Comparison of ENCODE assay signal across 25 mouse cellular contexts in genomic region chr7:90144971-90145370, GRCm38 (mm10). TPM values are rescaled to one million over a fixed set of nuclear protein-coding genes. Genes with fewer than 3 reads are reported as not detected.
DNase-seq lines count a peak whose midpoint lies in the region; ATAC-seq and TF ChIP-seq lines count a peak whose summit lies in the region.
"Had no signal": no experiment of that assay in that cellular context is flagged by ENCODE, and none has a peak within 500 bp of the region (broad histone marks: within the 10 kb centered on the region; RNA-seq: fewer than 3 reads in every experiment).

No protein-coding gene starts in this region.

- no peaks in the 10 kb centered on the region for H3K9me3 ChIP-seq in kidney, embryonic 15.5 days (replicated peaks)
- H3K9me3 ChIP-seq in MEL (replicated peaks; ENCODE audit: insufficient read depth, low read length) = no peaks in the 10 kb centered on the region
- H3K9me3 ChIP-seq in liver, embryonic 15.5 days (replicated peaks) = no peaks in the 10 kb centered on the region
- H3K9me3 ChIP-seq: embryonic facial prominence, embryonic 13.5 days; forebrain, embryonic 13.5 days; limb, embryonic 10.5 days; limb, embryonic 15.5 days; lung, embryonic 15.5 days; midbrain, embryonic 10.5 days; midbrain, embryonic 15.5 days had no signal

- TF ChIP-seq POLR2A in MEL (IDR thresholded peaks at IDR 0.05; ENCODE audit: control insufficient read depth in 1 of 2, insufficient read depth in 1 of 2, low read depth in 1 of 2, low read length in 2 of 2, poor library complexity in 1 of 2) = no peak

- H3K4me1 ChIP-seq in kidney, embryonic 15.5 days = peaks cover 53% of the 10 kb centered on the region
- peaks cover 14 to 44% of the 10 kb centered on the region in 2 experiments for H3K4me1 ChIP-seq in MEL (ENCODE audit: control insufficient read depth in 1 of 2, insufficient read depth in 2 of 2, low read length in 2 of 2)
- peaks cover 75% of the 10 kb centered on the region for H3K4me1 ChIP-seq in liver, embryonic 15.5 days (replicated peaks)

- H3K79me2 ChIP-seq in MEL (ENCODE audit: control insufficient read depth, insufficient read depth, low read length, poor library complexity) = peaks cover 48% of the 10 kb centered on the region

- H3K4me2 ChIP-seq in kidney, embryonic 15.5 days = no peak overlapping the region; the same call in 1 of the 2 replicates
- peak overlapping the region; percentile 62 for H3K4me2 ChIP-seq in liver, embryonic 15.5 days
- H3K4me2 ChIP-seq: embryonic facial prominence, embryonic 13.5 days; forebrain, embryonic 13.5 days; hindbrain, embryonic 14.5 days; limb, embryonic 15.5 days; lung, embryonic 15.5 days; midbrain, embryonic 15.5 days had no signal

- peak; percentile 61 to 63; a peak in 3 of 4 replicates for TF ChIP-seq EP300 in MEL (IDR thresholded peaks at IDR 0.05; ENCODE audit: low read depth in 1 of 2, low read length in 2 of 2)

- ATAC-seq in kidney, embryonic 15.5 days (replicated peaks; ENCODE audit: low FRiP score) = no peak
- no peak for ATAC-seq in liver, embryonic 15.5 days (ENCODE audit: insufficient read depth)
- ATAC-seq: forebrain, embryonic 13.5 days; intestine, postnatal 0 days; midbrain, embryonic 15.5 days had no signal

- H3K27ac ChIP-seq in gastrocnemius, adult 2 months = peak overlapping the region; percentile 88
- H3K27ac ChIP-seq in kidney, embryonic 15.5 days = peak overlapping the region; percentile 54; the same call in 1 of the 2 replicates
- H3K27ac ChIP-seq in MEL (ENCODE audit: control insufficient read depth, low read depth, low read length) = peak overlapping the region; percentile 22; the same call in 1 of the 2 replicates
- H3K27ac ChIP-seq in liver, embryonic 15.5 days (replicated peaks) = peak overlapping the region; percentile 94
- H3K27ac ChIP-seq: embryonic facial prominence, embryonic 13.5 days; forebrain, embryonic 13.5 days; hindbrain, embryonic 14.5 days; limb, embryonic 10.5 days; limb, embryonic 15.5 days; midbrain, embryonic 10.5 days; midbrain, embryonic 15.5 days had no signal

- intact Hi-C loops in gastrocnemius, adult 2 months (cut with DNase I) = loop anchor here (10.0 kb wide), 1 partner anchor 120 kb away; the partner anchor contains the start of gene Ccdc83

- TF ChIP-seq CTCF in gastrocnemius, adult 2 months (IDR thresholded peaks at IDR 0.05) = no peak
- TF ChIP-seq CTCF in MEL (IDR thresholded peaks at IDR 0.05 in 2 of 3, conservative IDR thresholded peaks at IDR 0.05 in 1 of 3; ENCODE audit: control insufficient read depth in 1 of 3, insufficient read depth in 1 of 3, low read depth in 2 of 3, low read length in 3 of 3, poor library complexity in 1 of 3, severe bottlenecking in 1 of 3) = no peak

- no peaks in the 10 kb centered on the region for H3K36me3 ChIP-seq in kidney, embryonic 15.5 days
- H3K36me3 ChIP-seq in MEL (ENCODE audit: control insufficient read depth in 1 of 2, insufficient read depth in 2 of 2, low read length in 2 of 2) = peaks cover 0 to 51% of the 10 kb centered on the region in 2 experiments; a peak in 2 of 4 replicates
- H3K36me3 ChIP-seq in liver, embryonic 15.5 days (replicated peaks) = peaks cover 2% of the 10 kb centered on the region
- H3K36me3 ChIP-seq: embryonic facial prominence, embryonic 13.5 days; limb, embryonic 10.5 days; limb, embryonic 15.5 days; lung, embryonic 15.5 days; midbrain, embryonic 10.5 days; midbrain, embryonic 15.5 days had no signal

- no peaks in the 10 kb centered on the region for H3K27me3 ChIP-seq in kidney, embryonic 15.5 days
- no peaks in the 10 kb centered on the region for H3K27me3 ChIP-seq in MEL (ENCODE audit: control insufficient read depth in 1 of 2, insufficient read depth in 2 of 2, low read length in 2 of 2)
- H3K27me3 ChIP-seq in liver, embryonic 15.5 days = no peaks in the 10 kb centered on the region
- H3K27me3 ChIP-seq: embryonic facial prominence, embryonic 13.5 days; forebrain, embryonic 13.5 days; limb, embryonic 15.5 days; lung, embryonic 15.5 days; midbrain, embryonic 15.5 days had no signal

- TF ChIP-seq RAD21 in MEL (IDR thresholded peaks at IDR 0.05; ENCODE audit: low read depth, low read length) = no peak

- peak overlapping the region; percentile 52; the same call in 1 of the 2 replicates for H3K4me3 ChIP-seq in gastrocnemius, adult 2 months
- no peak overlapping the region for H3K4me3 ChIP-seq in kidney, embryonic 15.5 days (replicated peaks)
- H3K4me3 ChIP-seq in MEL (ENCODE audit: control insufficient read depth in 1 of 2, insufficient read depth in 1 of 2, low read depth in 2 of 2, low read length in 2 of 2) = peak overlapping the region in 1 of 2 experiments; percentile 13; a peak in 1 of 4 replicates
- H3K4me3 ChIP-seq in liver, embryonic 15.5 days (replicated peaks) = peak overlapping the region; percentile 22; the same call in 1 of the 2 replicates
- H3K4me3 ChIP-seq: embryonic facial prominence, embryonic 13.5 days; forebrain, embryonic 13.5 days; limb, embryonic 10.5 days; limb, embryonic 15.5 days; lung, embryonic 15.5 days; midbrain, embryonic 10.5 days; midbrain, embryonic 15.5 days had no signal

- H3K9ac ChIP-seq in kidney, embryonic 15.5 days = no peak overlapping the region
- peak overlapping the region; percentile 25 for H3K9ac ChIP-seq in MEL (ENCODE audit: control insufficient read depth, low read depth, low read length, poor library complexity, severe bottlenecking)
- peak overlapping the region; percentile 48; the same call in 1 of the 2 replicates for H3K9ac ChIP-seq in liver, embryonic 15.5 days
- H3K9ac ChIP-seq: embryonic facial prominence, embryonic 13.5 days; forebrain, embryonic 13.5 days; hindbrain, embryonic 14.5 days; limb, embryonic 15.5 days; lung, embryonic 15.5 days; midbrain, embryonic 15.5 days had no signal

- WGBS in kidney, embryonic 15.5 days = 46% methylated on average over 2 of the region's 2 CpGs
- WGBS in liver, embryonic 15.5 days (ENCODE audit: insufficient replicate concordance) = 9% methylated on average over 2 of the region's 2 CpGs

- no peak for DNase-seq in gastrocnemius, adult 2 months
- no peak for DNase-seq in gastrocnemius, postnatal 4 days (ENCODE audit: low spot score in 2 of 2)
- DNase-seq in kidney, adult 18-20 months = no peak
- DNase-seq in MEL (ENCODE audit: low read depth, low spot score) = no peak
- DNase-seq in cerebellum, postnatal 10 days = no peak
- DNase-seq in thymus, postnatal 14 days = no peak
- DNase-seq: adrenal gland, postnatal 25 days; cerebellum, adult 18-20 months; gastrocnemius, postnatal 14 days; heart, adult 18-20 months; kidney, postnatal 4 days; right cerebral cortex, adult 18-20 months; spleen, adult 18-20 months; thymus, postnatal 25 days had no signal

TF ChIP-seq in MEL, 35 proteins besides CTCF, POLR2A, EP300 and RAD21:
- peak; percentile 50; the same call in 1 of the 2 replicates for TF ChIP-seq ETS1 (IDR thresholded peaks at IDR 0.05; ENCODE audit: low read depth, low read length)
- TF ChIP-seq TCF12 (IDR thresholded peaks at IDR 0.05; ENCODE audit: low read depth, low read length) = peak; percentile 36; the same call in 1 of the 2 replicates
- TF ChIP-seq USF1 (IDR thresholded peaks at IDR 0.05; ENCODE audit: low read depth, low read length) = no peak
- TF ChIP-seq ELF1 (IDR thresholded peaks at IDR 0.05; ENCODE audit: low read depth, low read length) = peak; percentile 30; the same call in 1 of the 2 replicates
- no peak for TF ChIP-seq SMC3 (IDR thresholded peaks at IDR 0.05; ENCODE audit: low read depth, low read length)
- TF ChIP-seq TAL1 (IDR thresholded peaks at IDR 0.05; ENCODE audit: low read length) = 0 out of 2 replicates have a peak, but pooled peaks have one; percentile 16
- TF ChIP-seq GATA1 (IDR thresholded peaks at IDR 0.05; ENCODE audit: low read depth, low read length) = 0 out of 2 replicates have a peak, but pooled peaks have one; percentile 18
- no peak for TF ChIP-seq MAFK (IDR thresholded peaks at IDR 0.05; ENCODE audit: borderline replicate concordance, low read depth, low read length)
- no peak for TF ChIP-seq ZKSCAN1 (IDR thresholded peaks at IDR 0.05; ENCODE audit: low read depth, low read length)
- TF ChIP-seq HCFC1 (IDR thresholded peaks at IDR 0.05; ENCODE audit: low read depth, low read length) = 0 out of 2 replicates have a peak, but pooled peaks have one; percentile 18

RNA-seq across cellular contexts. Expression of gene Picalm, which starts 15.0 kb away (rescaled TPM):
- total RNA-seq in gastrocnemius, adult 2 months (2021) = 10 to 100 TPM; 87.9 to 93.4 TPM
- 100 to 1,000 TPM; 168 to 206 TPM for total RNA-seq in gastrocnemius, postnatal 4 days (2021)
- polyA plus RNA-seq in kidney, embryonic 15.5 days (2015; fragmentation: Nextera tagmentation; extraction: Ambion mirVana) = 39.1 and 39.9 TPM in 2 replicates
- total RNA-seq in MEL (2012; rRNA removed) = 53.4 and 57.6 TPM in 2 replicates
- 10 to 100 TPM; 74.9 to 78.9 TPM for polyA plus RNA-seq in MEL (2012; ENCODE audit: insufficient read depth in 1 of 2, insufficient read length in 2 of 2, low read depth in 1 of 2, low replicate concordance in 2 of 2, missing spikeins in 1 of 2)
- 44.8 and 45.1 TPM in 2 replicates for polyA plus RNA-seq in liver, embryonic 15.5 days (2015; fragmentation: Nextera tagmentation; extraction: Ambion mirVana)

Comparison
In these comparisons a context has a peak if more than half of its experiments do, and no peak if none do; other contexts are left out.
1. H3K27ac ChIP-seq: peak in every context shown above with its lines; median percentile 94 in liver, embryonic 15.5 days; 88 in gastrocnemius, adult 2 months; 54 in kidney, embryonic 15.5 days; 22 in MEL.